Mouse (Mus musculus): ENCODE measurements at regions not wholly inside any gene's neighbourhood (a gene's known extent, or its start where the extent isn't known, plus 50 kb on each side); places are given as distances from the start of the nearest gene placed in this dataset.
"Not testable (repeated sequence)": the region's sequence is repeated elsewhere in the genome, so short reads cannot be mapped to it uniquely, and the experiment has no call there.

DNA sequence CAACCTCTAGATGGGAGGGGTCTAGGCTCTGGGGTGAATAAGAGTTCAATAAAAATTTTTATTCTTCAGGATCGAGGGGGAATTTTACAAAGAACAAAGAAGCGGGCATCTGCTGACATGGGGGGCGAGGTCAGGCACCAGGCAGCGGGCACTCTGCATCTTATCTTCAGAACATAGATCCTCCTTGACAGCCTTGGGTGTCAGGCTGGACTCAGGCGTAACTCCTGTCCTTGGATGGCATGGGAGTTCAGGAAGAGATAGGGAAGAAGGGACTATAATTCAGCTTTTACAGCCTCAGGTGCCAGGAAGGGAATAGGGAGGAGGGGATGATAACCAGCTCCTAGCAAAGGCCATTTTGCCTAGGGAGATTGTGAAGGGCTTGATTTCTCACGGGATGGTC, 753.1 kb downstream of the Gm10330 start:
- not testable (repeated sequence) for ATAC-seq (replicated peaks; ENCODE audit: insufficient number of reproducible peaks, low FRiP score, low TSS enrichment, low read depth)
- WGBS, result 89% methylated on average over 5 of the region's 6 CpGs

DNA sequence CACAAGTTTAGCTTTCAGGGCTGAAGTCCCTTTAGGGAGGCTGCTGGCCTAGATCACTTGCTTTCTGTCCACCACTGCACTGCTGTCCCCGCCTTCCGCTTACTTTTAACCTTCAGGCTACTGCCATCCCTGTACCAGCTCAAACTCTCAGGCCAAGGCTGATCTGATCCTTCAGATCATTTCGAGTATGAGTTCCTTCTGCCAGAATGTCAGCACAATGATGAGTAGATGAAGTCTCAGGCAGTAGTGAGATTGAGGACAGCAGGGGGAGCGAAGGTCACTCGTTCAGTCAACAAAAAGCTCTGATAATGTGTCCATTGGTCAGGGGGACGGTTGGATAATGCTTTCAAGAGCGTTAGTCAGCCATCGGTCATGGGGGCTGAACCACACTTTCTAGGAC, 756.5 kb downstream of the Gm10330 start:
- 83% methylated on average over 7 of the region's 8 CpGs for whole genome bisulfite sequencing
- not testable (repeated sequence) for H3K27ac ChIP-seq (replicated peaks; ENCODE audit: low read depth, low read length); H3K4me1 ChIP-seq (ENCODE audit: control insufficient read depth, insufficient read depth, low read length); H3K27me3 ChIP-seq (ENCODE audit: control insufficient read depth, insufficient read depth, low read length); H3K4me3 ChIP-seq (ENCODE audit: low read depth, low read length); ATAC-seq (replicated peaks; ENCODE audit: insufficient number of reproducible peaks, low FRiP score, low TSS enrichment, low read depth); H3K36me3 ChIP-seq (replicated peaks; ENCODE audit: control insufficient read depth, insufficient read depth, low read depth, low read length); H3K4me2 ChIP-seq (ENCODE audit: low read depth, low read length); DNase-seq (ENCODE audit: low spot score); H3K9ac ChIP-seq (replicated peaks; ENCODE audit: low read length); H3K9me3 ChIP-seq (replicated peaks; ENCODE audit: control insufficient read depth, low read length)

More for the DNA sequence above, 753.1 kb downstream of the Gm10330 start:
- not testable (repeated sequence) for H3K9me3 ChIP-seq (replicated peaks; ENCODE audit: control insufficient read depth, low read length); H3K4me2 ChIP-seq (ENCODE audit: low read depth, low read length); H3K4me3 ChIP-seq (ENCODE audit: low read depth, low read length); H3K9ac ChIP-seq (replicated peaks; ENCODE audit: low read length); H3K27me3 ChIP-seq (ENCODE audit: control insufficient read depth, insufficient read depth, low read length); H3K36me3 ChIP-seq (replicated peaks; ENCODE audit: control insufficient read depth, insufficient read depth, low read depth, low read length); DNase-seq (ENCODE audit: low spot score); H3K27ac ChIP-seq (replicated peaks; ENCODE audit: low read depth, low read length); H3K4me1 ChIP-seq (ENCODE audit: control insufficient read depth, insufficient read depth, low read length)

DNA sequence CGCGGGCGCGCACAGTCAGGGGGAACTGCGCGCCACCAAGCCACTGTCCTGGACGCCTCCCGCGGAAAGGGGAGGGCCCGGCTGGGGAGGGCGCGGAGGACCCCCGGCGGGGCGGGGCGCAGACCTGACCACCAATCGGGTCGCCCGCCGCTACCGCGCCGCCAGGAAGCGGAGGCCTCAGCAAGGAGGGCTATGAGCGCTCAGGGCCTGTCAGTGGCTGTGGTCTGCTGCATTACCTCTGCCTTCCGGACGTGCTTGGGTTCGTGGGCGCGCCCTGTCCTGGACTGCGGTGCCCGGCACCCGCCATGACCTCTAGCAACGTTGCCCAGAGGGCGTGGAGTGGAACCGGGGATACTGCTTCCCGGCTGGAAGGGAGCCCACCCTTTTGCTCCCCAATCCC, 769.9 kb downstream of the Gm10330 start:
- 3% methylated on average over 21 of the region's 37 CpGs for WGBS
- H3K9ac ChIP-seq (replicated peaks; ENCODE audit: low read length); H3K9me3 ChIP-seq (replicated peaks; ENCODE audit: control insufficient read depth, low read length); H3K27me3 ChIP-seq (ENCODE audit: control insufficient read depth, insufficient read depth, low read length); H3K36me3 ChIP-seq (replicated peaks; ENCODE audit: control insufficient read depth, insufficient read depth, low read depth, low read length); H3K4me2 ChIP-seq (ENCODE audit: low read depth, low read length); ATAC-seq (replicated peaks; ENCODE audit: insufficient number of reproducible peaks, low FRiP score, low TSS enrichment, low read depth); H3K27ac ChIP-seq (replicated peaks; ENCODE audit: low read depth, low read length); H3K4me1 ChIP-seq (ENCODE audit: control insufficient read depth, insufficient read depth, low read length): not testable (repeated sequence)
- H3K4me3 ChIP-seq (ENCODE audit: low read depth, low read length), result peak overlapping the region; percentile 38
- peak; percentile 54 for DNase-seq (ENCODE audit: low spot score)

DNA sequence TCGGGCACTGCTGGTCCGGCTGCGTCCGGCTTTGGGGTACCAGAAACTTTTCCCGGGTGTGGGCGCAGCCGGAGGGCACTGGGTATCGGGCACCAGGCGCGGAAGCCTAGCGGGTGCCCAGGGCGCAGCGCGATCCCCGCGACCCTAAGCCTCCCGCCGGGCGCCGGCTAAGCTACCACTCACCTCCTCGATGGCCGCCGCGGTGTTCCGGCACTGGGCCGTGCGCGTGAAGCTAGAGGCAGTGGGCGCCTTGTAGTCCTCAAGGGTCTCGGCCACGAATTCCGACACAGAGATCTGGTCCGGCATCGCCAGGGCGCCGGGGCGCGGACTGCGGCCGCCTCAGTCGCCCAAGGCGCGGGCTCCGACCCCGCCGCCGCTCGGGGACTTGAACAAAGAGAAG, 770.4 kb downstream of the Gm10330 start:
- peak; percentile 3 for DNase-seq (ENCODE audit: low spot score)
- H3K27me3 ChIP-seq (ENCODE audit: control insufficient read depth, insufficient read depth, low read length); H3K27ac ChIP-seq (replicated peaks; ENCODE audit: low read depth, low read length); H3K36me3 ChIP-seq (replicated peaks; ENCODE audit: control insufficient read depth, insufficient read depth, low read depth, low read length); ATAC-seq (replicated peaks; ENCODE audit: insufficient number of reproducible peaks, low FRiP score, low TSS enrichment, low read depth); H3K4me1 ChIP-seq (ENCODE audit: control insufficient read depth, insufficient read depth, low read length); H3K4me2 ChIP-seq (ENCODE audit: low read depth, low read length); H3K9me3 ChIP-seq (replicated peaks; ENCODE audit: control insufficient read depth, low read length): not testable (repeated sequence)
- Histone ChIP-seq H3K4me3 (ENCODE audit: low read depth, low read length) (peak overlapping the region; percentile 38), H3K9ac (replicated peaks; ENCODE audit: low read length) (peak overlapping the region; percentile 58)
- WGBS, result 3% methylated on average over 16 of the region's 48 CpGs

Data from embryonic facial prominence, embryonic 11.5 days (tissue).